ENCODE assay signal across 8 mouse cellular contexts in the genomic region with DNA sequence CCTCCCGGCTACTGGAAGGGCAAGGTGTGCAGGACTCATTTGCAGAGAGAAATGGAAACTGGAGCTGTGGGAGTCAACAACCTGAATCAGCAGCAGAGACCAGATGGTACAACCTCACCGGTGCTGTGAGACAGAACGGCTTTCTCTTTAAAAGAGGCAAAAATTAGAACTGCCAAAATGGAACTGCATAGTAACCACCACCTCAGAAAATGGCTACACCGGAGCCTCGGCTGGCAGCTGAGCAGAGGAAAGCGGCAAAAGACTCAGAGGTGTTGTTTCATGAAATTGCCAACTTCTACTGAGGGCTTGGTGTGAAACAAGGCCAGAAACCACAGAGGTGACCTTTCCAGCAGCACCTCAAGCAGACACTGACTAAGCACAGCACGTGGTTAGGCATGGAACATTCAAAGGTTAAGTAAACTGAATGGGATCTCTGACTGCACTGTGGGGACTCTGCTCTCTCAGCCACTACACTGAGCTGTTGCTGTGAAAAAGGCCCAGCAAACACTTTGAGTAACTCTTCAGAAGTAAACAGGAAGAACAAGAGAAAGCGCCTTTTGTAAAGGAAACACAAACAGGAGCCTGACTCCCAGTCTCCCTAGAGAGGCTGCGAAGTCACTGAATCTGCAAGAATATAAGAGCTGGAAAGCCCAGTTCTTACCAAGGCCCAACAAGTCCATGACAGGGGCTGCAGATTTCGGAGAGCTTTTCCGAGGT. TPM values are rescaled to one million over a fixed set of nuclear protein-coding genes. Genes with fewer than 3 reads are reported as not detected.
DNase-seq lines count a peak whose midpoint lies in the region; ATAC-seq lines count a peak whose summit lies in the region.

No protein-coding gene starts in this region.

- no peaks in the 10 kb centered on the region for H3K4me1 ChIP-seq in midbrain, embryonic 14.5 days (ENCODE audit: control insufficient read depth, insufficient read depth, low read length)
- H3K4me1 ChIP-seq in midbrain, embryonic 11.5 days (ENCODE audit: control insufficient read depth, insufficient read depth, low read length), result no peaks in the 10 kb centered on the region

- H3K36me3 ChIP-seq in midbrain, embryonic 14.5 days (ENCODE audit: control insufficient read depth, insufficient read depth, low read length), result peaks cover 63% of the 10 kb centered on the region
- H3K36me3 ChIP-seq in midbrain, embryonic 11.5 days (ENCODE audit: control insufficient read depth, insufficient read depth, low read length), result 0 out of 2 replicates have a peak, but pooled peaks cover 6% of the 10 kb centered on the region

- DNase-seq in layer of hippocampus, adult 9-11 months, result peak; percentile 40
- no peak for DNase-seq in layer of hippocampus, postnatal 25 days (ENCODE audit: extremely low spot score in 1 of 2, low spot score in 1 of 2)
- DNase-seq in adrenal gland, postnatal 25 days, result peak; percentile 5
- peak; percentile 51 to 77 for DNase-seq in kidney, postnatal 25 days
- peak; percentile 64 for DNase-seq in telencephalon, adult 2 months (ENCODE audit: low read depth, low spot score)
- DNase-seq in urinary bladder, adult 2 months (ENCODE audit: low spot score), result no peak
- no peak for DNase-seq in midbrain, embryonic 14.5 days
- DNase-seq in midbrain, embryonic 11.5 days (ENCODE audit: low spot score, missing footprints), result no peak

- no peak overlapping the region for H3K27ac ChIP-seq in midbrain, embryonic 14.5 days (replicated peaks; ENCODE audit: low read depth, low read length)
- H3K27ac ChIP-seq in midbrain, embryonic 11.5 days (ENCODE audit: low read depth, low read length), result no peak overlapping the region

- H3K4me3 ChIP-seq in midbrain, embryonic 14.5 days (replicated peaks; ENCODE audit: low read depth, low read length), result no peak overlapping the region
- H3K4me3 ChIP-seq in midbrain, embryonic 11.5 days (ENCODE audit: low read depth, low read length), result no peak overlapping the region

- H3K27me3 ChIP-seq in midbrain, embryonic 14.5 days (ENCODE audit: control insufficient read depth, insufficient read depth, low read length), result no peaks in the 10 kb centered on the region
- no peaks in the 10 kb centered on the region for H3K27me3 ChIP-seq in midbrain, embryonic 11.5 days (ENCODE audit: control insufficient read depth, insufficient read depth, low read length)

- no peak overlapping the region for H3K4me2 ChIP-seq in midbrain, embryonic 14.5 days (ENCODE audit: low read length)
- H3K4me2 ChIP-seq in midbrain, embryonic 11.5 days, result no peak overlapping the region

- ATAC-seq in midbrain, embryonic 14.5 days (ENCODE audit: low FRiP score, low TSS enrichment), result no peak
- no peak for ATAC-seq in midbrain, embryonic 11.5 days (ENCODE audit: low FRiP score)

- 88% methylated on average over 11 of the region's 11 CpGs for WGBS in midbrain, embryonic 14.5 days
- 86% methylated on average over 11 of the region's 11 CpGs for WGBS in midbrain, embryonic 11.5 days

- H3K9ac ChIP-seq in midbrain, embryonic 14.5 days (replicated peaks; ENCODE audit: low read length), result no peak overlapping the region
- H3K9ac ChIP-seq in midbrain, embryonic 11.5 days (ENCODE audit: low read length), result no peak overlapping the region

- H3K9me3 ChIP-seq in midbrain, embryonic 14.5 days (ENCODE audit: control insufficient read depth, low read length), result no peaks in the 10 kb centered on the region
- H3K9me3 ChIP-seq in midbrain, embryonic 11.5 days (ENCODE audit: control insufficient read depth, low read length), result no peaks in the 10 kb centered on the region

RNA-seq across cellular contexts. Expression of a gene that starts 23.4 kb away (rescaled TPM):
- total RNA-seq in layer of hippocampus, postnatal 25 days (2021), result 1 to 10 TPM; 1.9 to 2.2 TPM
- 3.4 and 4.9 TPM in 2 replicates for total RNA-seq in adrenal gland, postnatal 25 days (2021)
- 1.6 and 2.0 TPM in 2 replicates for polyA plus RNA-seq in urinary bladder, adult 2 months (2012; rRNA removed)
- polyA plus RNA-seq in midbrain, embryonic 14.5 days (2014; fragmentation: Nextera tagmentation; extraction: Ambion mirVana), result 6.4 and 6.6 TPM in 2 replicates
- 9.0 and 9.6 TPM in 2 replicates for polyA plus RNA-seq in midbrain, embryonic 11.5 days (2014; fragmentation: Nextera tagmentation; extraction: Ambion mirVana)

RNA-seq across cellular contexts. Expression of a gene that starts 42.2 kb away (rescaled TPM):
- 100 to 1,000 TPM; 156 to 157 TPM for total RNA-seq in layer of hippocampus, postnatal 25 days (2021)
- 31.5 and 35.7 TPM in 2 replicates for total RNA-seq in adrenal gland, postnatal 25 days (2021)
- polyA plus RNA-seq in urinary bladder, adult 2 months (2012; rRNA removed), result 13.5 and 17.5 TPM in 2 replicates
- polyA plus RNA-seq in midbrain, embryonic 14.5 days (2014; fragmentation: Nextera tagmentation; extraction: Ambion mirVana), result 47.5 and 52.0 TPM in 2 replicates
- 17.6 and 18.1 TPM in 2 replicates for polyA plus RNA-seq in midbrain, embryonic 11.5 days (2014; fragmentation: Nextera tagmentation; extraction: Ambion mirVana)

RNA-seq across cellular contexts. Expression of a gene that starts 50.1 kb away (rescaled TPM):
- 10 to 100 TPM; 13.1 to 14.1 TPM for total RNA-seq in layer of hippocampus, postnatal 25 days (2021)
- total RNA-seq in adrenal gland, postnatal 25 days (2021), result 11.6 and 12.9 TPM in 2 replicates
- polyA plus RNA-seq in urinary bladder, adult 2 months (2012; rRNA removed), result 14.6 and 15.7 TPM in 2 replicates
- 32.5 and 33.5 TPM in 2 replicates for polyA plus RNA-seq in midbrain, embryonic 14.5 days (2014; fragmentation: Nextera tagmentation; extraction: Ambion mirVana)
- polyA plus RNA-seq in midbrain, embryonic 11.5 days (2014; fragmentation: Nextera tagmentation; extraction: Ambion mirVana), result 32.0 and 32.3 TPM in 2 replicates

Comparison
In these comparisons a context has a peak if more than half of its experiments do, and no peak if none do; other contexts are left out.
1. DNase-seq: peak in layer of hippocampus, adult 9-11 months (single experiment), adrenal gland, postnatal 25 days (single experiment), kidney, postnatal 25 days (2 of 2) and telencephalon, adult 2 months (single experiment); none in layer of hippocampus, postnatal 25 days (0 of 2), urinary bladder, adult 2 months (single experiment), midbrain, embryonic 14.5 days (single experiment) and midbrain, embryonic 11.5 days (single experiment).